Mouse (Mus musculus): ENCODE data around the gene Farp1. TPM values are rescaled to one million over a fixed set of nuclear protein-coding genes. Genes with fewer than 3 reads are reported as not detected.

Gene Farp1
- polyA plus RNA-seq, 1 experiment from 2014 or later: 25.0 TPM

DNA sequence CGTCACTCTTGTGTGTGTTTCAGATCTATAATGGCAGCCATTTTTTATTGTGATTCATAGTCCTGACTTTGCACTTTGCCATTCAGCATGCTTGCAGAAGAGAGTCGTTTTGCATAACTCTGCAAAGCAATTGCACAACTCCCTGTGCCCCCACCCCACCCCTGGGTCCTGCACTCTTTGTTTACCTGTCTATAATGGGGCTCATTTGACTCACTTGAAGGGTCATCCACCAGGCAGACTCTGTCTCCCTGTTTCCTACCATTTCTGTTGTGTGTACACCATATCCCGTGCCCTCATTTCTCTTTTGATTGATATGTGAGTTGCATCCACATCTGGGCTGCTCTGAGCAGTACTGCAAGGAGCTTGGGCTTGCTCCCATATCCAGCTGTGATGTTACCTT is 175.3 kb downstream of the Farp1 start:
- Histone ChIP-seq H3K4me3 (no peak overlapping the region), H3K36me3 (peaks cover 2% of the 10 kb centered on the region; the same call in 1 of the 2 replicates), H3K27ac (no peak overlapping the region), H3K27me3 (no peaks in the 10 kb centered on the region), H3K4me2 (no peak overlapping the region), H3K9ac (no peak overlapping the region), H3K4me1 (peaks cover 28% of the 10 kb centered on the region), H3K9me3 (no peaks in the 10 kb centered on the region)
- ATAC-seq (ENCODE audit: borderline replicate concordance, extremely low read depth, low FRiP score, low TSS enrichment): no peak
- WGBS: 66% methylated on average over 3 of the region's 3 CpGs

DNA sequence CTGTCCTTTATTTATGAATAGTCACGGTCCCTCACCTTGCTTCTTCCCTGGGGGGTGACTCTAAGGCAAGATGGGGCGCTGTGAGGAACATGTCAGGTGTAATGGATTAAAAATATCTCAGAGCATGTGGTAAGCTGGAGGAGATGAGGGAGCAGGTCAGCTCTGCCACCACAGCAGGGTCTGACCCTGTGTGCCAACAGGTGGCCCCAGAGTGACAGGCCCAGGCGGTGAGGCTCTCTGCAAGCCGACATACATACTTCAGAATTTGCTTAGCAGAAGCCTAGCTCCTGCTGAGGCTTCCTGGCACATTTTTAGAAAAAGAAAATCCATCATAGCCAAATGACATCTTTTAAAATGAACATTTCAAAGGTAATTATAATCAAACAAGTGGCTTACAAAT is 178.7 kb downstream of the Farp1 start:
- peaks cover 24% of the 10 kb centered on the region for H3K4me1 ChIP-seq
- 73% methylated on average over 4 of the region's 4 CpGs for whole genome bisulfite sequencing

DNA sequence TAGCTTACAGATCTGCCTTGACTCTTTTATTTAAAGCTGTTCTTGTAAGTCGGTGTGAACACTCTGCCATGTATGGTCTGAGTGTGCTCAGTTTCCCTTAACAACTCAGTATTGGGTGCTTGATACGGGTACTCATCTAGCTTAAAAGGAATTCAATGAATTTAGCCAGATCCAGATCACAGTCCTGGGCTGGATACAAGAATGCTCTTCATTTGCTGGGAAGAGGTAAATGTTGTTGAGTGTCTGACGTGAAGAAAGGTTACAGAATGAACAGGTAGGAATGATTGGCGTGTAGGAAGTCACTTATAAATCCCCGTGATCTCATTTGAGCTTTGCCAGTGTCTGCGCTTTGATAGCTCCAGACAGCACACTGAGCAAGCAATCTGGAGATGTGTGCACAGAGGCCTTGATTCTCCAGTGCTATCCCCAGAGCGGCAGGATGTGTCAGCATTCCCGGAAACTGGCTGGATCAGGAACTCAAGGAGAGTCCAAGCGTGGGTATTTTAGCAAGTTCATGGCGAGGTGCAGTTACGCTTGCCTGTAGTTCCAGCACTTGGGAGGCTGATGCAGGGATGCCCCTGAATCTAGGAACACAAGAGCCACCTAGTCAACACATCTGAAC is 179.7 kb downstream of the Farp1 start:
- Histone ChIP-seq H3K9me3 (no peaks in the 10 kb centered on the region), H3K27me3 (no peaks in the 10 kb centered on the region), H3K36me3 (no peaks in the 10 kb centered on the region), H3K9ac (no peak overlapping the region), H3K27ac (peak overlapping the region; percentile 71), H3K4me2 (no peak overlapping the region), H3K4me3 (no peak overlapping the region), H3K4me1 (peaks cover 24% of the 10 kb centered on the region)
- WGBS: 60% methylated on average over 11 of the region's 11 CpGs
- no peak for ATAC-seq (ENCODE audit: borderline replicate concordance, extremely low read depth, low FRiP score, low TSS enrichment)

More for the DNA sequence above, 178.7 kb downstream of the Farp1 start:
- ATAC-seq (ENCODE audit: borderline replicate concordance, extremely low read depth, low FRiP score, low TSS enrichment): no peak
- no peak overlapping the region for H3K4me2 ChIP-seq
- no peak overlapping the region for H3K9ac ChIP-seq
- H3K27ac ChIP-seq: no peak overlapping the region
- H3K9me3 ChIP-seq: no peaks in the 10 kb centered on the region
- peaks cover 2% of the 10 kb centered on the region; the same call in 1 of the 2 replicates for H3K36me3 ChIP-seq
- no peaks in the 10 kb centered on the region for H3K27me3 ChIP-seq
- H3K4me3 ChIP-seq: no peak overlapping the region

DNA sequence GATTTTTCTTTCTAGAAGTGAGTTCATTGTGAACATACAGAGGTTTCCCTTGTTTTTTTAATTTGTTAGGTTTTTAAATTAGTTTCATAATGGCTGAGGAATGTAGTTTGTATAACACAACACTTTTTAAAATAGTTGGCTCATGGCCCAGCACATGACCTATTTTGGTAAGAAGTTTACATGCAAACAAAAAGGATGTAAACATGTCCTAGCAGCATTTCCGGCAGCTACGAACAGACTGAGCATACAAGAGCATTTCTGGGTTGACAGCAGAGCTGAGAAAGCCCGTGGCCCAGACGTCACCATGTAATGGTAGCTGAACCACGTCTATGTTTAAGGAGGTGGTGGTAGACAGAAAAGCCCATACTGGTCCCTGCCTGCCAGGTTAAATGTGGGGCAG is 180.8 kb downstream of the Farp1 start:
- H3K36me3 ChIP-seq: peaks cover 5% of the 10 kb centered on the region
- peaks cover 24% of the 10 kb centered on the region for H3K4me1 ChIP-seq
- ATAC-seq (ENCODE audit: borderline replicate concordance, extremely low read depth, low FRiP score, low TSS enrichment): peak; percentile 60; the same call in 1 of the 2 replicates
- no peak overlapping the region for H3K4me2 ChIP-seq
- no peak overlapping the region for H3K4me3 ChIP-seq
- H3K9me3 ChIP-seq: no peaks in the 10 kb centered on the region
- H3K27ac ChIP-seq: peak overlapping the region; percentile 71
- H3K9ac ChIP-seq: no peak overlapping the region
- H3K27me3 ChIP-seq: no peaks in the 10 kb centered on the region
- 22% methylated on average over 5 of the region's 5 CpGs for WGBS

DNA sequence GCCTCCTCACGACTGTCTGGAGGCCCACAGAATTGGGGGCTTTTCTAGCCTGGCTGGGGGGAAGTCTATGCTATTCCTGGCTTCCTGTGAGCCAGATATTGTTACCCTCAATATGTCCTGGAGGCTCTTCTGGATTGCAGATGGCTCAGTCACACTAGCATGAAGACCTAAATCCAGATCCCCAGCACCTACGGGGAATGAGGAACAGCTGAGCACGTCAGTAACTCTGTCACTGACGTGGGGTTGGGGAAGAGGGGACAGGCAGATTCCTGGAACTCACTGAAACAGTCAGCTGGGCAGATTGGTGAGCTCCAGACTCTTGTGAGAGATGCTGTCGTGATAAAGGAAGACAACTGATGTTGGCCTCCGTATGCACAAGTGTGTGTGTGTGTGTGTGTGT is 181.7 kb downstream of the Farp1 start:
- H3K36me3 ChIP-seq: peaks cover 14% of the 10 kb centered on the region
- H3K27ac ChIP-seq: no peak overlapping the region
- 47% methylated on average over 6 of the region's 6 CpGs for WGBS
- peaks cover 24% of the 10 kb centered on the region for H3K4me1 ChIP-seq
- no peak overlapping the region for H3K4me3 ChIP-seq
- H3K9me3 ChIP-seq: no peaks in the 10 kb centered on the region
- no peaks in the 10 kb centered on the region for H3K27me3 ChIP-seq
- no peak overlapping the region for H3K9ac ChIP-seq
- no peak overlapping the region for H3K4me2 ChIP-seq
- ATAC-seq (ENCODE audit: borderline replicate concordance, extremely low read depth, low FRiP score, low TSS enrichment): no peak

DNA sequence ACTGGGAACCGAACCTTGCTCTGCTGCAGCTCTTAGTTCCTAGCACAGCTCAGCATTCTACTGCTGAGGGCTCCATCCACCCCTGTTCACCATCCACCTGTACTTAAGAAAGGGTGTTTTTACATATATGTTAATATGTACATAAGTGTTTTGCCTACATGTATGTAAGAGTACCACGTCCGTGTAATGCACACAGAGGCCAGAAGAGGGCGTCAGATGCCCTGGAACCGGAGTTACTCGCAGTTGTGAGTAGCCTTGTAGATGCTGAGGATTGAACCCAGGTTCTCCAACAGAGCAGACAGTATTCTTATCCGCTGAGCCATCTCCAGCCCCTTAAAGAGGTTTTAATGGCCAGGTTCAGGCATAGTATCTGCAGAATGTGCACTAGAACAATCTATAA is 183.6 kb downstream of the Farp1 start:
- Histone ChIP-seq H3K9me3 (no peaks in the 10 kb centered on the region), H3K4me2 (no peak overlapping the region), H3K4me1 (peaks cover 24% of the 10 kb centered on the region), H3K36me3 (peaks cover 29% of the 10 kb centered on the region), H3K9ac (no peak overlapping the region), H3K27ac (no peak overlapping the region), H3K4me3 (no peak overlapping the region), H3K27me3 (no peaks in the 10 kb centered on the region)
- 76% methylated on average over 7 of the region's 7 CpGs for WGBS
- no peak for ATAC-seq (ENCODE audit: borderline replicate concordance, extremely low read depth, low FRiP score, low TSS enrichment)

DNA sequence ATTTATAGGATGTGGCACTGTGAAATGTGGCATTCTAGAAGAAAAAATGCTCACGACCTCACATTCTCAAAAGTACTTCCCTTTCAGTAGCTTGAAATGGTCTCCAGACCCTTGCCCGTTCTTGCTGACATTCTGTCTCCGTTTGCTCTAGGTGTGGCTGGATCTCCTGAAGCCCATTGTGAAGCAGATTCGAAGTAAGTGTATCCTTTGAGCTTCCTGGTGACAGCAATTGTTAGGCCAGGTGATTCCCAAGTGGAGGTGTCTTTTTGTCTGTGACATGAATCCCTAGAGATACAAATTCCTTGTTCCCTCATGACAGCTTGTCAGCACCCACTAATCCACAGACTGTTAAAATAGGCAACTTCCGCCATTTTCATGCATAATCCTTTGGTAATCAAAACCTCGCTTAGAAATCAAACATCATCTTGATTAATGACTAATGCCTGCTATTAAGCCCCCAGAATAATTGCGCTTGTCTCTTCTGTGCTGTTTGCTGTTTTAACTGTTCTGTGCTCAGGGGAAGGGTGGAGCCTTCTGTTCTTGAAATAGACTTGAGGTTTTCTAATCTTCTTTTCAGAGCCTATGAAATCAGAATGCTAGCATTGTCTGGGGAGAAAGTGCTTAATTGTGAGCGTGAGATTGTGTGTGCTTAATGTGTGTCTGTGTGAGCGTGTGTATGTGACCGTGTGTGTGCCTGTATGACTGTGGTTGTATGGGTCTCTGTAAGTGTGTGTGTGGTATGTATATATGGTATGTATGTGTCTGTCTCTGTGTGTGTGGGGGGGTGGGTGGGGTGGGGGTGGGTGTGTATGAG is 184.4 kb downstream of the Farp1 start:
- Histone ChIP-seq H3K4me3 (no peak overlapping the region), H3K9ac (no peak overlapping the region), H3K4me2 (no peak overlapping the region), H3K9me3 (no peaks in the 10 kb centered on the region), H3K27ac (no peak overlapping the region), H3K4me1 (peaks cover 21% of the 10 kb centered on the region), H3K36me3 (peaks cover 31% of the 10 kb centered on the region), H3K27me3 (no peaks in the 10 kb centered on the region)
- 79% methylated on average over 10 of the region's 10 CpGs for WGBS
- ATAC-seq (ENCODE audit: borderline replicate concordance, extremely low read depth, low FRiP score, low TSS enrichment): no peak

DNA sequence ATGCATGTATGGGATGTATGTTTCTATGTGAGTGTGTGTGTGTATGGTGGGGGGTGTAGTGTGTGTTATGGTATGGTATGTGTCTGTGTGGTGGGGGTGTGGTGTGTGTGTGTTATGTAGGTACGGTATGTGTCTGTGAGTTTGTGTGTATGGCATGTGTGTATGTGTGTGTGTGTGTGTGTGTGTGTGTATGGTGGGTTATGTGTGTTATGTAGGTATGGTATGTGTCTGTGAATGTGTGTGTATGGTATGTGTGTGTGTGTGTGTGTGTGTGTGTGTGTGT is 185.0 kb downstream of the Farp1 start:
- ATAC-seq (ENCODE audit: borderline replicate concordance, extremely low read depth, low FRiP score, low TSS enrichment): no peak
- Histone ChIP-seq H3K4me3 (no peak overlapping the region), H3K9ac (no peak overlapping the region), H3K36me3 (peaks cover 31% of the 10 kb centered on the region), H3K9me3 (no peaks in the 10 kb centered on the region), H3K27me3 (no peaks in the 10 kb centered on the region), H3K27ac (no peak overlapping the region), H3K4me1 (peaks cover 16% of the 10 kb centered on the region), H3K4me2 (no peak overlapping the region)
- 100% methylated on average over 1 of the region's 1 CpGs for WGBS

DNA sequence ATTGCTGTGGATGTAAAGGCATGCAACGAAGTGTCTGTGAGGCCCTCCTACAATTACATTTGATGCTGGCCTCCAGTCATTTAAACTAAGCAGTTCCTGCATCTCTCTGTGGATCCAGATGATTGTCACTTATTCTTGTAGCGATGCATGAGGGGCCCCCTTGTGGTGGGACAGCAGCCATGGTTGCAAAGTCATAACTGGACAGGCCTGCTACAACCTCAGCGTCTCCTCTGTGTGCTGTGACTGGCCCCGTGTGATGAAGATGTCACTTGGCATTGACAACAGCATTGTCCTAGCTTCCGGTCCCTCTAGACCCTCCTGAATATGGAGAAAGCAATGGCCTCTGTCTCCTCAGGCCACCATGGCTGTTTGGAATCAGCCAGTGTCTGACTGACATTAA is 185.7 kb downstream of the Farp1 start:
- WGBS: 83% methylated on average over 5 of the region's 5 CpGs
- Histone ChIP-seq H3K4me3 (no peak overlapping the region), H3K4me1 (peaks cover 10% of the 10 kb centered on the region), H3K36me3 (peaks cover 31% of the 10 kb centered on the region), H3K27ac (no peak overlapping the region), H3K9me3 (no peaks in the 10 kb centered on the region), H3K9ac (no peak overlapping the region), H3K27me3 (no peaks in the 10 kb centered on the region), H3K4me2 (no peak overlapping the region)
- ATAC-seq (ENCODE audit: borderline replicate concordance, extremely low read depth, low FRiP score, low TSS enrichment): no peak

DNA sequence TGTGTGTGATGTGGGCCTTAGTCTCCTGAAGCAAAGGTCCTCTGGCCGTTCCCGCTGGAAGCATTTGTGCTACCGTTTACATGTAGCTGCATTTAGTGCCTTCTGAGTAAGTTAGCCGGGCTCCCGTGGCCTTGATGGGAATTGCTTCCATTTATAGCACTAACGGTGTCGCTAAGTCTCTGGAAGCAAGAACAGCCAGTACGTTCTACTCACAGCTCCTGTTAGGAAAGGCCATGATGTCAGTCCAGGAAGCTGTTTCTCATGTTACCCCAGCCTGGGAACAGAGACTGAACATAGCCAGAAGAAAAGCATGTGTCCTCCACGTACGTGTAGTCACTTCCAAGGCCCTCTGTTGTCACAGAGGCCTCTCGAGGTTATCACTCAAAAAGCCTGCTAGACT is 190.8 kb downstream of the Farp1 start:
- H3K27ac ChIP-seq: no peak overlapping the region
- no peak for ATAC-seq (ENCODE audit: borderline replicate concordance, extremely low read depth, low FRiP score, low TSS enrichment)
- no peak overlapping the region for H3K9ac ChIP-seq
- H3K4me3 ChIP-seq: no peak overlapping the region
- H3K36me3 ChIP-seq: peaks cover 44% of the 10 kb centered on the region
- H3K4me2 ChIP-seq: no peak overlapping the region
- no peaks in the 10 kb centered on the region for H3K27me3 ChIP-seq
- 62% methylated on average over 11 of the region's 11 CpGs for WGBS
- H3K9me3 ChIP-seq: no peaks in the 10 kb centered on the region
- H3K4me1 ChIP-seq: no peaks in the 10 kb centered on the region

DNA sequence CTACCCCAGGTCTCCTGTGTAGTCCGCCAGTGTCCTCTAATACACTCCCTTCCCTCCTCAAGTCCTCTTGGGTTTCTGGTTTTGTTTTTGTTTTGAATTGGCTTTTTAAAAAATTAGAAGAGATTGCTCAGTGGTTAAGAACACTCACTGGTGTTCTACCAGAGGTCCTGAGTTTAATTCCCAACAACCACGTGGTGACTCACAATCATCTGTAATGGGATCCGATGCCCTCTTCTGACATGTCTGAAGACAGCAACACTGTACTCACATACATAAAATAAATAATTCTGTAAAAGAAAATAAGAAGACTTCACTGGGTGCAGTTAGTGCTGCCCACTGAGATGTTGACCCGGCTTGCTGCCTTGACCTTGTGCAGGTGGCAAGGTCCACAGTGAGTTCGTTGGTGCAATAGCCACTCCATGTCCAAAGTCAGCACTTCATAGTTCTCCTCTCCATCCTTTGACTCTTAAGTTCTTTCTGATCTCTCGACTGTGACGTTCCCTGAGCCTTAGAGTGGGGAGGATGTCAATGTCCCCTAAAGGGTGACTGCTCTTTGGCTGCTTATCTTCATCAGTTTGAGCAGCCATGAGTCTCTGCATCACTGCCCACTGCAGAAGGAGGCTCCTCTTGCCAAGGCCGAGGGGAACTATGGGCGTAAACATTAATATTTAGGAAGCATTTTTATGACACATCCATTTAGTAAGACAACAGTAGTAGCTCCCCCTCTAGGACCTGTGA is 194.2 kb downstream of the Farp1 start:
- H3K4me2 ChIP-seq: no peak overlapping the region
- H3K4me3 ChIP-seq: no peak overlapping the region
- peaks cover 46% of the 10 kb centered on the region for H3K36me3 ChIP-seq
- H3K27me3 ChIP-seq: no peaks in the 10 kb centered on the region
- 78% methylated on average over 9 of the region's 9 CpGs for WGBS
- H3K27ac ChIP-seq: no peak overlapping the region
- no peak overlapping the region for H3K9ac ChIP-seq
- H3K4me1 ChIP-seq: no peaks in the 10 kb centered on the region
- no peak for ATAC-seq (ENCODE audit: borderline replicate concordance, extremely low read depth, low FRiP score, low TSS enrichment)
- H3K9me3 ChIP-seq: no peaks in the 10 kb centered on the region

DNA sequence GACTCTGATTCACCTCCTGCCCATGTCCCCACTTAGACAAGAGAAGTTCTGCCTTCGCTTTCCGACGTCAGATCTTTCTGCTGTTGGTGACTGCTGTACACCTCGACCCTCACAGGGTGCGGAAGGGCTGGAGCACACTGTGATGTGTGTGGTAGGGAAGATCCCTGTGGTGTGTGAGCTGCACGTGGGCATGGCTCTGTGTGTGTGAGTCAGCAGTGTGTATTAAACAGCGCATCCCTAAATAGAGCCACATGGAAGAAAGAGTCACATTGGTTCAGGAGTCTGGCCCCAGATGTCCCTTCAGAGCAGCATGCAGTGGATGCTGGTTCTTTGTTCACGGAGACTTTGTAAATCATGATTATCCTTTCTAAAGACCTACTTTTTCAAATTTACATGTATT is 196.2 kb downstream of the Farp1 start:
- 94% methylated on average over 8 of the region's 8 CpGs for WGBS
- no peak overlapping the region for H3K4me2 ChIP-seq
- H3K27me3 ChIP-seq: no peaks in the 10 kb centered on the region
- H3K36me3 ChIP-seq: peaks cover 49% of the 10 kb centered on the region
- H3K4me1 ChIP-seq: no peaks in the 10 kb centered on the region
- H3K9me3 ChIP-seq: no peaks in the 10 kb centered on the region
- H3K4me3 ChIP-seq: no peak overlapping the region
- ATAC-seq (ENCODE audit: borderline replicate concordance, extremely low read depth, low FRiP score, low TSS enrichment): no peak
- no peak overlapping the region for H3K9ac ChIP-seq
- no peak overlapping the region for H3K27ac ChIP-seq

Measured in lung, embryonic 15.5 days (tissue).